Mouse (Mus musculus) liver, embryonic 14.5 days (tissue): ENCODE results near the gene Zbtb44. TPM values are rescaled to one million over a fixed set of nuclear protein-coding genes. Genes with fewer than 3 reads are reported as not detected.

Experiments used
- ATAC-seq: fragments of 200-750 bp; cut with Nextera tagmentation; 2 replicates; pipeline ENCODE4 v1.8.0; 2017; ENCODE audit warnings: moderate number of reproducible peaks, mild to moderate bottlenecking, moderate library complexity; ENCODE audit not compliant: insufficient read depth
- DNase-seq, 3 experiments: peaks; one replicate each; pipeline ENCODE4 v3.0.0-alpha.2; 2012 to 2013; ENCODE audit warnings: low read depth in 3 of 3, low spot score in 3 of 3
- H3K27ac ChIP-seq: fragments of 300-500 bp; sonication (generic); 2 replicates; pipeline ENCODE4 v1.5.1; 2014; ENCODE audit warnings: moderate library complexity, mild to moderate bottlenecking, control low read depth, inconsistent platforms
- H3K27me3 ChIP-seq: fragments of 300-500 bp; sonication (generic); 2 replicates; pipeline ENCODE4 v1.6.1; 2014; ENCODE audit warnings: mild to moderate bottlenecking, low read length, moderate library complexity; ENCODE audit not compliant: control insufficient read depth, insufficient read depth
- H3K36me3 ChIP-seq: fragments of 300-500 bp; sonication (generic); replicated peaks from 2 replicates; pipeline ENCODE4 v1.6.1; 2014; ENCODE audit warnings: low read depth; ENCODE audit not compliant: control insufficient read depth, insufficient read depth
- H3K4me1 ChIP-seq, 2 experiments: fragments of 200-500 bp in 1 of 2; fragments of 300-500 bp in 1 of 2; sonication (generic) in 1 of 2; replicated peaks; 2 replicates each; pipeline ENCODE4 v1.6.1; 2012 to 2014; ENCODE audit warnings: antibody characterized with exemption in 1 of 2, inconsistent platforms in 1 of 2, low read length in 1 of 2; ENCODE audit not compliant: control insufficient read depth in 2 of 2, insufficient read depth in 2 of 2
- H3K4me2 ChIP-seq: fragments of 300-500 bp; sonication (generic); 2 replicates; pipeline ENCODE4 v1.6.1; 2014; ENCODE audit warnings: low read depth, mild to moderate bottlenecking, control low read depth, moderate library complexity
- H3K4me3 ChIP-seq, 2 experiments: fragments of 200-500 bp in 1 of 2; fragments of 300-500 bp in 1 of 2; sonication (generic) in 1 of 2; 2 replicates each; pipeline ENCODE4 v1.5.1; 2012 to 2014; ENCODE audit warnings: low read depth in 2 of 2, low read length in 2 of 2, mild to moderate bottlenecking in 2 of 2, control low read depth in 1 of 2, inconsistent platforms in 1 of 2, moderate library complexity in 1 of 2; ENCODE audit not compliant: insufficient read depth in 1 of 2
- H3K9ac ChIP-seq: fragments of 300-500 bp; sonication (generic); replicated peaks from 2 replicates; pipeline ENCODE4 v1.6.1; 2014; ENCODE audit warnings: mild to moderate bottlenecking, control low read depth, moderate library complexity
- H3K9me3 ChIP-seq: fragments of 300-500 bp; sonication (generic); 2 replicates; pipeline ENCODE4 v1.6.1; 2016; ENCODE audit warnings: low read length, mixed read lengths; ENCODE audit not compliant: control insufficient read depth
- CTCF ChIP-seq: IDR thresholded peaks from 2 replicates; pipeline ENCODE4 v1.5.1; 2016; ENCODE audit warnings: antibody characterized with exemption, low read depth, control low read depth
- EP300 ChIP-seq: IDR thresholded peaks from 2 replicates; pipeline ENCODE4 v1.6.1; 2016; ENCODE audit warnings: antibody characterized with exemption, low read depth
- WGBS: fragments of 180-500 bp; shearing (Covaris S2); extraction: QIAGEN DNeasy Blood & Tissue Kit; methylation state at CpG from one replicate; pipeline ENCODE4 v1.1.7; 2014; ENCODE audit not compliant: insufficient replicate concordance; 5-methylcytosine and 5-hydroxymethylcytosine counted together
- polyA plus RNA-seq, 2 experiments: library from polyadenylated mRNA; depleted of rRNA in 1 of 2; stranded (reverse) in 1 of 2; unstranded in 1 of 2; fragments of >200 nt; fragmentation: Nextera tagmentation in 1 of 2; extraction: Ambion mirVana in 1 of 2; gene quantifications; 2 replicates each; pipeline versions ENCODE4 v1.2.1 to v1.2.3; 2012 to 2014

Gene Zbtb44
- polyA plus RNA-seq, 2 experiments: 4.0 to 6.3 TPM

GRCm38 (mm10) chr9:31002528-31002927 is 27.9 kb upstream of the Zbtb44 start:
- TF ChIP-seq CTCF: no peak
- TF ChIP-seq EP300: no peak
- no peaks in the 10 kb centered on the region for H3K27me3 ChIP-seq
- H3K9me3 ChIP-seq: no peaks in the 10 kb centered on the region
- H3K9ac ChIP-seq: no peak overlapping the region
- no peaks in the 10 kb centered on the region for H3K4me1 ChIP-seq
- H3K36me3 ChIP-seq: no peaks in the 10 kb centered on the region
- no peak overlapping the region for H3K4me3 ChIP-seq
- ATAC-seq: no peak
- H3K4me2 ChIP-seq: no peak overlapping the region
- 65% methylated on average over 4 of the region's 4 CpGs for WGBS
- DNase-seq: no peak
- H3K27ac ChIP-seq: no peak overlapping the region

GRCm38 (mm10) chr9:31009334-31009733 is 21.1 kb upstream of the Zbtb44 start:
- Histone ChIP-seq H3K4me1 (no peaks in the 10 kb centered on the region), H3K4me2 (no peak overlapping the region), H3K9ac (no peak overlapping the region), H3K36me3 (no peaks in the 10 kb centered on the region), H3K27ac (no peak overlapping the region), H3K27me3 (no peaks in the 10 kb centered on the region), H3K4me3 (no peak overlapping the region), H3K9me3 (no peaks in the 10 kb centered on the region)
- no peak for ATAC-seq
- TF ChIP-seq CTCF (no peak), EP300 (no peak)
- 58% methylated on average over 2 of the region's 2 CpGs for WGBS
- DNase-seq: no peak

- H3K4me2 ChIP-seq: no peak overlapping the region
- no peaks in the 10 kb centered on the region for H3K9me3 ChIP-seq
- H3K4me1 ChIP-seq: no peaks in the 10 kb centered on the region
- DNase-seq (no peak), ATAC-seq (no peak)
- WGBS: 53% methylated on average over 3 of the region's 3 CpGs
- H3K9ac ChIP-seq: no peak overlapping the region
- TF ChIP-seq CTCF: no peak
- TF ChIP-seq EP300: no peak
- no peaks in the 10 kb centered on the region for H3K36me3 ChIP-seq
- no peak overlapping the region for H3K27ac ChIP-seq
- no peaks in the 10 kb centered on the region for H3K27me3 ChIP-seq
- no peak overlapping the region for H3K4me3 ChIP-seq
Observed at GRCm38 (mm10) chr9:31010040-31010439, 20.4 kb upstream of the Zbtb44 start.

- ATAC-seq (no peak), DNase-seq (no peak)
- Histone ChIP-seq H3K9me3 (no peaks in the 10 kb centered on the region), H3K4me3 (no peak overlapping the region), H3K9ac (no peak overlapping the region), H3K4me2 (no peak overlapping the region), H3K4me1 (no peaks in the 10 kb centered on the region), H3K27ac (no peak overlapping the region), H3K27me3 (no peaks in the 10 kb centered on the region), H3K36me3 (no peaks in the 10 kb centered on the region)
- 50% methylated on average over 3 of the region's 3 CpGs for WGBS
- no peak for TF ChIP-seq CTCF
- TF ChIP-seq EP300: no peak
Observed at GRCm38 (mm10) chr9:31010749-31011148, 19.7 kb upstream of the Zbtb44 start.

- H3K9me3 ChIP-seq: no peaks in the 10 kb centered on the region
- no peaks in the 10 kb centered on the region for H3K36me3 ChIP-seq
- H3K4me1 ChIP-seq: no peaks in the 10 kb centered on the region
- no peak overlapping the region for H3K9ac ChIP-seq
- H3K4me3 ChIP-seq: no peak overlapping the region
- no peak overlapping the region for H3K4me2 ChIP-seq
- WGBS: 21% methylated on average over 1 of the region's 1 CpGs
- TF ChIP-seq CTCF: no peak
- no peak for TF ChIP-seq EP300
- DNase-seq: no peak
- ATAC-seq: no peak
- no peaks in the 10 kb centered on the region for H3K27me3 ChIP-seq
- no peak overlapping the region for H3K27ac ChIP-seq
Observed at GRCm38 (mm10) chr9:31011533-31011932, 18.9 kb upstream of the Zbtb44 start.
